Mouse (Mus musculus) cerebellum, adult 2 months (tissue): ENCODE measurements around the gene Tmcc3. TPM values are rescaled to one million over a fixed set of nuclear protein-coding genes. Genes with fewer than 3 reads are reported as not detected.

Source experiments
- DNase-seq, 2 experiments: peaks; one replicate each; pipeline ENCODE4 v3.0.0; 2021
- H3K27ac ChIP-seq: fragments of 200-500 bp; 2 replicates; pipeline ENCODE4 v1.5.1; 2012; ENCODE audit warnings: low read length, control low read depth, inconsistent platforms; ENCODE audit not compliant: insufficient read depth
- H3K27me3 ChIP-seq: fragments of 200-500 bp; 2 replicates; pipeline ENCODE4 v1.6.1; 2012; ENCODE audit warnings: inconsistent platforms, mild to moderate bottlenecking, low read length, moderate library complexity; ENCODE audit not compliant: control insufficient read depth, insufficient read depth
- H3K4me1 ChIP-seq: fragments of 200-500 bp; 2 replicates; pipeline ENCODE4 v1.6.1; 2011; ENCODE audit warnings: low read length; ENCODE audit not compliant: control insufficient read depth, insufficient read depth
- H3K4me3 ChIP-seq: fragments of 200-500 bp; replicated peaks from 2 replicates; pipeline ENCODE3; 2011; ENCODE audit warnings: mild to moderate bottlenecking, low read depth, low read length, control low read depth; ENCODE audit not compliant: insufficient read depth
- CTCF ChIP-seq: fragments of 200-500 bp; IDR thresholded peaks from 2 replicates; pipeline ENCODE4 v1.5.1; 2011; ENCODE audit warnings: low read depth, mild to moderate bottlenecking, control low read depth, low read length, moderate library complexity, borderline replicate concordance; ENCODE audit not compliant: insufficient read depth
- POLR2A ChIP-seq: fragments of 200-500 bp; IDR thresholded peaks from 2 replicates; pipeline ENCODE4 v1.6.1; 2011; ENCODE audit warnings: low read length, control low read depth, borderline replicate concordance; ENCODE audit not compliant: insufficient read depth
- WGBS: fragments of 180-500 bp; shearing (Covaris S2); methylation state at CpG from one replicate; pipeline ENCODE4 v1.1.7; 2018; 5-methylcytosine and 5-hydroxymethylcytosine counted together
- polyA plus RNA-seq: library from polyadenylated mRNA; depleted of rRNA; stranded (reverse); fragments of >200 nt; gene quantifications from 2 replicates; pipeline ENCODE4 v1.2.3, GENCODE M21; 2012

Gene Tmcc3
- polyA plus RNA-seq, 1 experiment: 40.1 TPM

- Histone ChIP-seq H3K4me3 (no peak overlapping the region), H3K4me1 (no peaks in the 10 kb centered on the region), H3K27ac (no peak overlapping the region), H3K27me3 (no peaks in the 10 kb centered on the region)
- no peak for TF ChIP-seq CTCF
- no peak for TF ChIP-seq POLR2A
- 93% methylated on average over 6 of the region's 6 CpGs for WGBS
- DNase-seq: no peak
These were observed 97.9 kb downstream of the Tmcc3 start for GRCm38 (mm10) chr10:94409661-94410060.

GRCm38 (mm10) chr10:94411594-94411993, 99.8 kb downstream of the Tmcc3 start:
- TF ChIP-seq CTCF (no peak), POLR2A (no peak)
- H3K27ac ChIP-seq: no peak overlapping the region
- H3K27me3 ChIP-seq: no peaks in the 10 kb centered on the region; the same call in 1 of the 2 replicates
- DNase-seq: no peak
- peaks cover 5% of the 10 kb centered on the region; the same call in 1 of the 2 replicates for H3K4me1 ChIP-seq
- H3K4me3 ChIP-seq: no peak overlapping the region
- WGBS: 92% methylated on average over 9 of the region's 9 CpGs

- H3K4me3 ChIP-seq: no peak overlapping the region
- H3K27ac ChIP-seq: no peak overlapping the region
- 38% methylated on average over 8 of the region's 8 CpGs for WGBS
- H3K27me3 ChIP-seq: no peaks in the 10 kb centered on the region; the same call in 1 of the 2 replicates
- peak; percentile 20 to 40 for DNase-seq
- H3K4me1 ChIP-seq: peaks cover 7% of the 10 kb centered on the region; the same call in 1 of the 2 replicates
- no peak for TF ChIP-seq POLR2A
- TF ChIP-seq CTCF: no peak
These were observed 102.3 kb downstream of the Tmcc3 start for GRCm38 (mm10) chr10:94413770-94414651.

- WGBS: 16% methylated on average over 22 of the region's 22 CpGs
- Histone ChIP-seq H3K4me3 (peak overlapping the region; percentile 14), H3K27me3 (no peaks in the 10 kb centered on the region; the same call in 1 of the 2 replicates), H3K4me1 (peaks cover 7% of the 10 kb centered on the region; the same call in 1 of the 2 replicates), H3K27ac (peak overlapping the region; percentile 59; the same call in 1 of the 2 replicates)
- no peak for TF ChIP-seq CTCF
- no peak for TF ChIP-seq POLR2A
- DNase-seq: no peak
These were observed 104.4 kb downstream of the Tmcc3 start for GRCm38 (mm10) chr10:94415950-94416844.

- 95% methylated on average over 4 of the region's 4 CpGs for WGBS
- no peak for DNase-seq
- no peak overlapping the region for H3K27ac ChIP-seq
- no peak overlapping the region for H3K4me3 ChIP-seq
- TF ChIP-seq POLR2A (no peak), CTCF (no peak)
- H3K4me1 ChIP-seq: peaks cover 7% of the 10 kb centered on the region; the same call in 1 of the 2 replicates
- H3K27me3 ChIP-seq: no peaks in the 10 kb centered on the region; the same call in 1 of the 2 replicates
These were observed 105.9 kb downstream of the Tmcc3 start for GRCm38 (mm10) chr10:94417643-94418042.

- H3K27me3 ChIP-seq: no peaks in the 10 kb centered on the region
- no peak overlapping the region for H3K27ac ChIP-seq
- no peaks in the 10 kb centered on the region; the same call in 1 of the 2 replicates for H3K4me1 ChIP-seq
- 21% methylated on average over 12 of the region's 12 CpGs for WGBS
- DNase-seq: peak; percentile 35 to 59
- H3K4me3 ChIP-seq: no peak overlapping the region
- TF ChIP-seq CTCF: no peak
- TF ChIP-seq POLR2A: no peak
These were observed 114.5 kb downstream of the Tmcc3 start for GRCm38 (mm10) chr10:94426000-94426920.

- no peak overlapping the region for H3K4me3 ChIP-seq
- no peaks in the 10 kb centered on the region for H3K27me3 ChIP-seq
- TF ChIP-seq CTCF (no peak), POLR2A (no peak)
- no peaks in the 10 kb centered on the region; the same call in 1 of the 2 replicates for H3K4me1 ChIP-seq
- no peak for DNase-seq
- WGBS: 28% methylated on average over 15 of the region's 15 CpGs
- no peak overlapping the region for H3K27ac ChIP-seq
These were observed 115.1 kb downstream of the Tmcc3 start for GRCm38 (mm10) chr10:94426921-94427270.
